Mouse (Mus musculus) CH12F3 (cell line): Measurements from ENCODE around the gene Sema3e.

Experiments
- in situ Hi-C: fragments of 300-500 bp; cut with MboI; formaldehyde crosslinking; loops from 2 replicates; pipeline ENCODE4 v1.14.3; 2020; ENCODE audit warnings: low sequenced_read_pairs

Gene Sema3e

GRCm38 (mm10) chr5:14195172-14195819, 170.2 kb downstream of the Sema3e start:
- in situ Hi-C loops: no loop called here

- in situ Hi-C loops: no loop called here
These were observed 173.4 kb downstream of the Sema3e start for GRCm38 (mm10) chr5:14198344-14199040.

DNA sequence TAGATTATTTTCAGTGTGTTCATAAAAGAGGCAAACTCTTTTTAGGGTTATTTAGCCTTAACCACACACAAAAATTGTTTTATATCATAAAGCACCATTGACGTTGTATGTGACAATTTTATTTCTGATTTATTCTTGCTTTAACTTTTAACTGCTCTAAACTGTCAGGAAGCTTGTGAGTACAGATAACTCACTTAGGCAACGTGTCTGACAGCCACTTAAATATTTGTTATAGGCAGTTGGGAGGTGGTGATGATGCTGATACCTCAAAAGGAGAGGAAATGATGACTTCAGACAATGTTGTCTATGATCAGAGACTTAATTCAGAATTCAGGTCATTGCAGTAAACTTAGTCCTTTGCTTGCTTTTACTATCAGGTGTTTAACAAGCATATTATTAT, 181.7 kb downstream of the Sema3e start:
- in situ Hi-C loops: no loop called here

- in situ Hi-C loops: no loop called here
These were observed 184.9 kb downstream of the Sema3e start for GRCm38 (mm10) chr5:14209962-14210361.

DNA sequence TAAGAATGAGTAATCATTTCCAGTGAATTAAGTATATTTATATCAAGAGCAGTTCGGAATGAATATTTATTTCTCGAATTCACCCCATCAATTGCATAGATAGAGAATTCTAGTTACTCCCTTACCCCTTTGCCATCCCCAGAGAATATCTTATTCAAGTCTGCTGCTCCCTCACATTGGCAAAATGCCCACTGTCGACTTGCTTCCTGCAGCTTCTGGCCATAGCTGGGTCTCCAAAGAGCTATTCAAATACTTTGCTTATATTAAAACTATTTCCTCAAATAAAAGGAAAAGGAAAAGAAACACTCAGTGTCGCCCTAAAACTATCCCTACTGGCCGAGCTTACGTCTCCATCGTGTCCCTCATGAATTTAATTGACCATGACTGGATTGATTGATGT, 191.1 kb downstream of the Sema3e start:
- in situ Hi-C loops: no loop called here

DNA sequence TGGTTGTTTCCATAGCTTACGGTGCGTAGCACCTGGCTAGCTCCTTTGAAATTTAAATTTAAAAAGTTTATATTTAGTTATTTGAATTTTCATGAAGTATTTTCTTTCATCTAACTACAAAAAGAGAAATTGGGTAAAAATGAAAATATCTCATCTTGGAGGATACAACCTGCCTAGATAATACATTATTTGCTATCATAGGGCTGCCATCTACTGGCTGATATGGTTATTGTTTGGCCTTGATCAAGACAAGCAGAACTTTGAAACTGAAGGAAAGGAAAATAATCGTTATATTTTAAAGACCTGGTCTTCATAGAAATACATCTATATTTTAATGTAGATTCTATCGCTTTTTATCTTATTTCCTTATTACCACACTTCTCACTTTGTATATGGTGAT, 193.6 kb downstream of the Sema3e start:
- in situ Hi-C loops: no loop called here

- in situ Hi-C loops: no loop called here
These were observed 199.4 kb downstream of the Sema3e start for GRCm38 (mm10) chr5:14224509-14224908.

- in situ Hi-C loops: no loop called here
These were observed 206.0 kb downstream of the Sema3e start for GRCm38 (mm10) chr5:14231027-14231426.

DNA sequence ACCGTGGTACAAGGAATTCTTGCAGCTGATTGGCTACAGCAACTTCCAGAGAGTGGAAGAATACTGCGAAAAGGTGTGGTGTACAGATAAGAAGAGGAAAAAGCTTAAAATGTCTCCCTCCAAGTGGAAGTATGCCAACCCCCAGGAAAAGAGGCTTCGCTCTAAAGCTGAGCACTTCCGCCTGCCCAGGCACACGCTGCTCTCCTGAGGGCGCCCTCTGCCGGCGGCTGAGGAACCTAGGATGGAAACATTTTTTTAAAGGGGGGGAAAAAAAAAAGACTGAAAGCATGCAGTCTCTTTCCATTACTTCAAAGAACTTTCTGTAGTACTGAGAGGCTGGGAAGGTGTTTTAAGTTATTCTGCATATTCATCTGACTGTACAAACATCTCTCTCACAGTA, 227.5 kb downstream of the Sema3e start:
- in situ Hi-C loops: no loop called here

- in situ Hi-C loops: no loop called here
These were observed 228.3 kb downstream of the Sema3e start for GRCm38 (mm10) chr5:14253328-14253727.

- in situ Hi-C loops: no loop called here
These were observed 235.1 kb downstream of the Sema3e start for GRCm38 (mm10) chr5:14260156-14260555.

- in situ Hi-C loops: no loop called here
These were observed 242.3 kb downstream of the Sema3e start for GRCm38 (mm10) chr5:14267400-14267799.
